Mouse (Mus musculus) leukemia stem cell, adult 10-12 weeks (primary cell): ENCODE measurements around the gene Ercc6l2. TPM values are rescaled to one million over a fixed set of nuclear protein-coding genes. Genes with fewer than 3 reads are reported as not detected.

Experiments used
- polyA plus RNA-seq: library from polyadenylated mRNA; stranded (reverse); fragments of >175 nt; gene quantifications from 2 replicates; pipeline ENCODE4 v1.2.3, GENCODE M21; 2012; ENCODE audit warnings: low replicate concordance

Ercc6l2 gene
- polyA plus RNA-seq, result 14.4 and 18.8 TPM in 2 replicates

GRCm38 (mm10) chr13:63814746-63815681 lies at the start of gene Ercc6l2:
Gene Ercc6l2 (plus strand): TSS chr13:63815240.

Other genes starting within 250 kb of the Ercc6l2 start
- 15.0 and 49.8 TPM in 2 replicates for gene Ptch1, start 241.6 kb upstream of the Ercc6l2 start, polyA plus RNA-seq